Mouse (Mus musculus): ENCODE measurements at regions not wholly inside any gene's neighbourhood (a gene's known extent, or its start where the extent isn't known, plus 50 kb on each side); places are given as distances from the start of the nearest gene placed in this dataset.

DNA sequence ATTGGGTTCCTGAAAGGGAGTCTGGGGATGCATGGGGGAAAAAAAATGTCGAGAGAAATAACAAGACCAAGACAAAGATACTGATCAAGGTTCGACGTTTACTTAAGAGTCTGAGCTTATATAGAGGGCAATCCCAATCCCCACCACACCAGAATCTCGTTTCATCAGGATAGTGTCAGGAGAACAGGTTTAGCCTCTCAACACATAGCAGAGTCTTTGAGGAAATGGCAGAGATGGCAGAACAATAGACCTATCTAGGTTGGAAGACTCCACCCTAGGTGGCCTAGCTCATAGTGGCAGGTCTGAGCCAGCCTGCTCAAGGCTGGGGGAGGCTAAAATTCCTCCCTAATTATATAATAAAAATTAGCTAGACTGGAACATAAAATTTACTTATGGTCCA is 151.6 kb upstream of the Gm49339 start:
- no peak for TF ChIP-seq CTCF (conservative IDR thresholded peaks at IDR 0.05 in 1 of 2, IDR thresholded peaks at IDR 0.05 in 1 of 2; ENCODE audit: low read depth in 2 of 2, low read length in 2 of 2)
- no peak for TF ChIP-seq MAZ (IDR thresholded peaks at IDR 0.05; ENCODE audit: low read depth, low read length)
